Mouse (Mus musculus) liver, embryonic 14.5 days (tissue): ENCODE data around the gene Plvap. TPM values are rescaled to one million over a fixed set of nuclear protein-coding genes. Genes with fewer than 3 reads are reported as not detected.

Source experiments
- ATAC-seq: fragments of 200-750 bp; cut with Nextera tagmentation; 2 replicates; pipeline ENCODE4 v1.8.0; 2017; ENCODE audit warnings: moderate number of reproducible peaks, mild to moderate bottlenecking, moderate library complexity; ENCODE audit not compliant: insufficient read depth
- DNase-seq, 3 experiments: peaks; one replicate each; pipeline ENCODE4 v3.0.0-alpha.2; 2012 to 2013; ENCODE audit warnings: low read depth in 3 of 3, low spot score in 3 of 3
- H3K27ac ChIP-seq: fragments of 300-500 bp; sonication (generic); 2 replicates; pipeline ENCODE4 v1.5.1; 2014; ENCODE audit warnings: moderate library complexity, mild to moderate bottlenecking, control low read depth, inconsistent platforms
- H3K27me3 ChIP-seq: fragments of 300-500 bp; sonication (generic); 2 replicates; pipeline ENCODE4 v1.6.1; 2014; ENCODE audit warnings: mild to moderate bottlenecking, low read length, moderate library complexity; ENCODE audit not compliant: control insufficient read depth, insufficient read depth
- H3K36me3 ChIP-seq: fragments of 300-500 bp; sonication (generic); replicated peaks from 2 replicates; pipeline ENCODE4 v1.6.1; 2014; ENCODE audit warnings: low read depth; ENCODE audit not compliant: control insufficient read depth, insufficient read depth
- H3K4me1 ChIP-seq, 2 experiments: fragments of 200-500 bp in 1 of 2; fragments of 300-500 bp in 1 of 2; sonication (generic) in 1 of 2; replicated peaks; 2 replicates each; pipeline ENCODE4 v1.6.1; 2012 to 2014; ENCODE audit warnings: antibody characterized with exemption in 1 of 2, inconsistent platforms in 1 of 2, low read length in 1 of 2; ENCODE audit not compliant: control insufficient read depth in 2 of 2, insufficient read depth in 2 of 2
- H3K4me2 ChIP-seq: fragments of 300-500 bp; sonication (generic); 2 replicates; pipeline ENCODE4 v1.6.1; 2014; ENCODE audit warnings: low read depth, mild to moderate bottlenecking, control low read depth, moderate library complexity
- H3K4me3 ChIP-seq, 2 experiments: fragments of 200-500 bp in 1 of 2; fragments of 300-500 bp in 1 of 2; sonication (generic) in 1 of 2; 2 replicates each; pipeline ENCODE4 v1.5.1; 2012 to 2014; ENCODE audit warnings: low read depth in 2 of 2, low read length in 2 of 2, mild to moderate bottlenecking in 2 of 2, control low read depth in 1 of 2, inconsistent platforms in 1 of 2, moderate library complexity in 1 of 2; ENCODE audit not compliant: insufficient read depth in 1 of 2
- H3K9ac ChIP-seq: fragments of 300-500 bp; sonication (generic); replicated peaks from 2 replicates; pipeline ENCODE4 v1.6.1; 2014; ENCODE audit warnings: mild to moderate bottlenecking, control low read depth, moderate library complexity
- H3K9me3 ChIP-seq: fragments of 300-500 bp; sonication (generic); 2 replicates; pipeline ENCODE4 v1.6.1; 2016; ENCODE audit warnings: low read length, mixed read lengths; ENCODE audit not compliant: control insufficient read depth
- CTCF ChIP-seq: IDR thresholded peaks from 2 replicates; pipeline ENCODE4 v1.5.1; 2016; ENCODE audit warnings: antibody characterized with exemption, low read depth, control low read depth
- EP300 ChIP-seq: IDR thresholded peaks from 2 replicates; pipeline ENCODE4 v1.6.1; 2016; ENCODE audit warnings: antibody characterized with exemption, low read depth
- WGBS: fragments of 180-500 bp; shearing (Covaris S2); extraction: QIAGEN DNeasy Blood & Tissue Kit; methylation state at CpG from one replicate; pipeline ENCODE4 v1.1.7; 2014; ENCODE audit not compliant: insufficient replicate concordance; 5-methylcytosine and 5-hydroxymethylcytosine counted together
- polyA plus RNA-seq, 2 experiments: library from polyadenylated mRNA; depleted of rRNA in 1 of 2; stranded (reverse) in 1 of 2; unstranded in 1 of 2; fragments of >200 nt; fragmentation: Nextera tagmentation in 1 of 2; extraction: Ambion mirVana in 1 of 2; gene quantifications; 2 replicates each; pipeline versions ENCODE4 v1.2.1 to v1.2.3; 2012 to 2014

Gene Plvap
- polyA plus RNA-seq, 2 experiments, result 15.9 to 16.8 TPM

DNA sequence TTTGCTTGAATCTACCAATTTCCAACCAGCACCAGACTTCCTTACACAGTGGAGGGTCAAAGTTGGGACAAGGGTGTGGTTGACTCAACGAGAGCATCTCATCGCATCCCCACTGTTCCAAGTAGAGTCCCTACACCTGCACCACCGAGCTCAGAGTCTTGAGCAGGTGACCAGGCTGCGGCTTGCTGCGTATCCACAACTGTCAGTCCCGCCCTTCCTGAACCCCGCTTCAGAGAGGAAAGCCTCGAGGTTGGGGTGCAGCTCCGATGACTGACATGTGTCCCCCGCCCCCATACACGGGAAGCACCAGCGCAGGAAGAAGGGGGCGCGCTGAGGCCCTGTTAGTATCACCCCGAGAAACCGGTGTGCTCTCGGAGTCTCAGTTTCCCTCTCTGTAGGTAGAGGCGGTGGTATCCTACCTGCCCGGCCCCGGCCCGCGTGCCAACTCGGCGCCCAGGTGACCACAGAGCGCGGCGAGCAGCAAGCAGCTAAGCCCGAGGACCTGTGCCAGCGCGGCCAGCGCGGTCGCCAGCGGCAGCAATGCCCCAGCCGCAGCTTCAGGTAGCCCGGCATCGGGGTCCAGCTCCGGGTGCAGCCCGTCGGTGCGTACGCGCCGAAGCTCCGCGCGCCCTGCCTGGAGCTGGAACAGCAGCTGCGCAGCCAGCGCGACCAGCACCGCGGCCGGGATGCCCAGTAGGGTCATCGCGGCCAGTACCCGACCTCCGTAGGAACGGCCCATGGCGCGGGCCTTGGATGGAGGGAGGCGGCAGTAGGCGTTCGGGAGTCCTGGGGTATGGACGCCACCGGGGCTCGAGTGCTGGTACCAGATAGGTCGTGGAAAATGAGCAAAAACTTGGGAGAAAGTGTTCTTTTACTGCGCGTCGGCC lies 46.8 kb upstream of the Plvap start, which contains the start of gene Tmem221:
Gene Tmem221 (minus strand): TSS at position 801 of the 887 bp plus-strand sequence.
- Histone ChIP-seq H3K9me3 (no peaks in the 10 kb centered on the region), H3K4me3 (peak within 1 kb of the TSS; percentile 62 to 69), H3K36me3 (no peaks in the 10 kb centered on the region), H3K27me3 (peaks cover 14% of the 10 kb centered on the region), H3K4me1 (peaks cover 9 to 29% of the 10 kb centered on the region in 2 experiments), H3K4me2 (peak within 1 kb of the TSS; percentile 94), H3K27ac (no peak within 1 kb of the TSS), H3K9ac (peak within 1 kb of the TSS; percentile 24; the same call in 1 of the 2 replicates)
- TF ChIP-seq CTCF, result no peak; the same call in 1 of the 2 replicates
- no peak for TF ChIP-seq EP300
- no peak for DNase-seq
- peak; percentile 5; the same call in 1 of the 2 replicates for ATAC-seq
- 5% methylated on average over 69 of the region's 70 CpGs for WGBS

DNA sequence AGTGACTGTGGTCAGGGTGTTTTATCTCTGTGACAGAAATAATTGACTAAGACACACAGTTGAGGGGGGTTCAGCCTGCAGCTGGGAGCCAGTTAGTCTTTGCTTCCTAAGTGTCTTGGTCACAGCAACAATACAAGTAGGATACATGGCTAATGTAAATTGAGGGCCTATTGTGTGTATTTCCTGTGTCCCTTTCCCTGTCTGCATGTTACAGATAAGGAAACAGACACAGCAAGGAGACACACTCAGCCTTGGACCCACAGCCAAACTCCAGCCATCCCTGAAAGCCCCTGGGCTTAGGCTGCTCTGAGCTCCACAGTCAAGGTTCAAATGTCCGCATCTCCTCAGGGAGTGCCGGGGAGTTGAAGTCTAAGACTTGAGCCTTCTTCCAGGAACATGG lies 43.1 kb upstream of the Plvap start:
- Histone ChIP-seq H3K27me3 (peaks cover 10% of the 10 kb centered on the region), H3K4me2 (no peak overlapping the region), H3K9me3 (no peaks in the 10 kb centered on the region), H3K4me1 (peaks cover 9 to 20% of the 10 kb centered on the region in 2 experiments), H3K9ac (no peak overlapping the region), H3K4me3 (no peak overlapping the region), H3K27ac (no peak overlapping the region), H3K36me3 (no peaks in the 10 kb centered on the region)
- WGBS, result 78% methylated on average over 2 of the region's 2 CpGs
- TF ChIP-seq EP300 (no peak), CTCF (no peak)
- DNase-seq (no peak), ATAC-seq (no peak)

DNA sequence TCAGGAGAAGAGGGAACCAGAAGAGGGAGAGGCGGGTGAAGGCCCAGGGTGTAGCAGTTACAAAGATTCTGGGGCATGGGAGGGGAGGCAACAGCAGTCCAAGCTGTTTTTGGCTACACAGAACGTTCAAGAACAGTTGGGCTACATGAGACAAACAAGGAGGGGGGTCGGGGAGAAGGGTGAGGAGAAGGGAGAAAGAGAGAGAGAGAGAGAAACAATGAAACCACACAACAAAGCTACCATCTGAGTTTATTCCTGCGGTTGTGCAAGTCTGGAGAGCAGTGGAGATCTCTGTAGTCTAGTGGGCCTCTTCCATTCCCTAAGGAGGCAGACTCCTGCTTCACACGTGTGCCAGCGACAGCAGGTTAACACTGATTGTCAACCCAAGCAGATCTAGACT lies 42.4 kb upstream of the Plvap start:
- DNase-seq (no peak), ATAC-seq (no peak)
- Histone ChIP-seq H3K9ac (no peak overlapping the region), H3K27me3 (peaks cover 10% of the 10 kb centered on the region), H3K36me3 (no peaks in the 10 kb centered on the region), H3K4me2 (no peak overlapping the region), H3K27ac (no peak overlapping the region), H3K4me3 (no peak overlapping the region), H3K9me3 (no peaks in the 10 kb centered on the region), H3K4me1 (peaks cover 7 to 14% of the 10 kb centered on the region in 2 experiments)
- no peak for TF ChIP-seq CTCF
- TF ChIP-seq EP300, result no peak
- 49% methylated on average over 6 of the region's 6 CpGs for WGBS

DNA sequence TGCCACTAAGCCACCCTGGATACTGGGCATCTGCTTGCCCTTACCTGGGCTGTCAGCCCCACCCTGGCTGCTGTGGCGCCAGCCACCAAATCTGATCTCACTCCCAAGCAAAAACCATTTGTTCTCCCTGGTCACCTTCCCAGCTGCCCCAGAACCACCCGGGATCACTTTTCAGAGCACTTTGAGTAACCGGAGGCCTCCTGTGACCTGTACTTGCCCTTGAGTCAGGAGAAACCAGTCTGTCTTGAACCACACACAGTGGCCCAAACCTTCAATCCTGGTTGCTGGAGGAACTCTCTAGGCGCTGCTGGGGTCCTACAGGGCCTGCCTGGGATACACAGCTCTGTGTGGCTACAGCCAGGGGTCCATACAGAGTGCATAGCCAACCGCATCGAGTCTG lies 41.2 kb upstream of the Plvap start:
- no peaks in the 10 kb centered on the region for H3K9me3 ChIP-seq
- ATAC-seq (no peak), DNase-seq (no peak)
- no peak overlapping the region for H3K27ac ChIP-seq
- TF ChIP-seq CTCF, result no peak
- no peak overlapping the region for H3K4me2 ChIP-seq
- 57% methylated on average over 6 of the region's 6 CpGs for WGBS
- no peaks in the 10 kb centered on the region; the same call in 1 of the 2 replicates for H3K27me3 ChIP-seq
- no peak overlapping the region for H3K4me3 ChIP-seq
- H3K4me1 ChIP-seq, result peaks cover 0 to 14% of the 10 kb centered on the region in 2 experiments; a peak in 3 of 4 replicates
- no peak overlapping the region for H3K9ac ChIP-seq
- H3K36me3 ChIP-seq, result no peaks in the 10 kb centered on the region

DNA sequence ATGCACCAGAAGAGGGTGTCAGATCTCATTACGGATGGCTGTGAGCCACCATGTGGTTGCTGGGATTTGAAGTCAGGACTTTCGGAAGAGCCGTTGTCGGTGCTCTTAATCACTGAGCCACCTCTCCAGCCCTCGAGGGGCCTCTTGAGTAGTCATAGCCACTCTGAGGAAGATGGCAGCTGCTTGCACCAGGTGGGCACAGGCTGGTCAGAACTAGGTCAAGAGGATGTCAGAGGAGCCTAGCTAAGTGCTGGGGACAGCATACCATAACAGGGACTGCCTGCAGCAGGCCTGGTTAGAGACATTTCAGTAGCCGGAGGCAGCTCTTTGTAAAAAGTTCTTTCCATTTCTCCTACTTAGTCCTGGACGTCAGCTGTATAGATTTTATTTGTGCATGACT lies 39.2 kb upstream of the Plvap start:
- H3K9me3 ChIP-seq, result no peaks in the 10 kb centered on the region
- H3K4me2 ChIP-seq, result no peak overlapping the region
- no peak overlapping the region for H3K9ac ChIP-seq
- H3K4me3 ChIP-seq, result no peak overlapping the region
- no peaks in the 10 kb centered on the region; the same call in 1 of the 2 replicates for H3K36me3 ChIP-seq
- peaks cover 0 to 14% of the 10 kb centered on the region in 2 experiments; a peak in 3 of 4 replicates for H3K4me1 ChIP-seq
- no peak overlapping the region for H3K27ac ChIP-seq
- no peak for ATAC-seq
- no peak for DNase-seq
- no peaks in the 10 kb centered on the region for H3K27me3 ChIP-seq
- WGBS, result 66% methylated on average over 7 of the region's 7 CpGs
- TF ChIP-seq CTCF, result no peak
- no peak for TF ChIP-seq EP300
